Mouse (Mus musculus): ENCODE data around the gene Tfrc.

GRCm38 (mm10) chr16:32632328-32632824, 23.7 kb downstream of the Tfrc start:
- TF ChIP-seq CTCF (IDR thresholded peaks at IDR 0.05; ENCODE audit: control insufficient read depth, insufficient read depth, insufficient read length) (no peak), CEBPB (IDR thresholded peaks at IDR 0.05; ENCODE audit: low read depth) (no peak), MAX (IDR thresholded peaks at IDR 0.05) (no peak), USF1 (IDR thresholded peaks at IDR 0.05; ENCODE audit: low read depth) (no peak), MYOG (IDR thresholded peaks at IDR 0.05; ENCODE audit: control insufficient read depth, extremely low read depth, insufficient read length) (no peak), FOSL1 (IDR thresholded peaks at IDR 0.05; ENCODE audit: insufficient read depth, low read length, poor library complexity, severe bottlenecking) (no peak)

All from C2C12 (cell line).